Mouse (Mus musculus) erythroblast, embryonic 14.5 days (primary cell): Measurements from ENCODE around the gene Otog.

Experiments
- GATA1 ChIP-seq: IDR thresholded peaks from 2 replicates; pipeline ENCODE4 v1.6.1; 2012; ENCODE audit warnings: low read length, inconsistent platforms, mixed read lengths
- TAL1 ChIP-seq: IDR thresholded peaks from 3 replicates; pipeline ENCODE4 v1.6.1; 2012; ENCODE audit warnings: low read length, inconsistent platforms, mixed read lengths

- TF ChIP-seq GATA1: no peak
- no peak for TF ChIP-seq TAL1
Measured at GRCm38 (mm10) chr7:46296330-46296729, 55.5 kb downstream of the Otog start.
